Mouse (Mus musculus): ENCODE measurements around the gene Arid4b. TPM values are rescaled to one million over a fixed set of nuclear protein-coding genes. Genes with fewer than 3 reads are reported as not detected.
"Not testable (repeated sequence)": the region's sequence is repeated elsewhere in the genome, so short reads cannot be mapped to it uniquely, and the experiment has no call there.

Arid4b gene
- not detected in 2 replicates for polyA plus RNA-seq (2012; ENCODE audit: insufficient read depth, insufficient read length, low replicate concordance, missing spikeins)

- Histone ChIP-seq H3K4me1 (ENCODE audit: control insufficient read depth, insufficient read depth, low read length) (peaks cover 4% of the 10 kb centered on the region), H3K27ac (ENCODE audit: insufficient read depth, low read depth, low read length) (peak within 1 kb of the TSS; percentile 88), H3K4me3 (ENCODE audit: insufficient read depth, low read depth, low read length) (peak within 1 kb of the TSS; percentile 79)
- TF ChIP-seq CTCF (IDR thresholded peaks at IDR 0.05; ENCODE audit: insufficient read depth, low read depth, low read length) (no peak), POLR2A (IDR thresholded peaks at IDR 0.05; ENCODE audit: insufficient read depth, low read depth, low read length) (peak; percentile 96)
- WGBS = under 1% methylated on average over 63 of the region's 64 CpGs
Measured at GRCm38 (mm10) chr13:14063013-14063941, at the start of gene Arid4b, which contains the start of gene Ggps1. Arid4b (plus strand) TSS chr13:14063232. Ggps1 (minus strand) TSS chr13:14063488.

DNA sequence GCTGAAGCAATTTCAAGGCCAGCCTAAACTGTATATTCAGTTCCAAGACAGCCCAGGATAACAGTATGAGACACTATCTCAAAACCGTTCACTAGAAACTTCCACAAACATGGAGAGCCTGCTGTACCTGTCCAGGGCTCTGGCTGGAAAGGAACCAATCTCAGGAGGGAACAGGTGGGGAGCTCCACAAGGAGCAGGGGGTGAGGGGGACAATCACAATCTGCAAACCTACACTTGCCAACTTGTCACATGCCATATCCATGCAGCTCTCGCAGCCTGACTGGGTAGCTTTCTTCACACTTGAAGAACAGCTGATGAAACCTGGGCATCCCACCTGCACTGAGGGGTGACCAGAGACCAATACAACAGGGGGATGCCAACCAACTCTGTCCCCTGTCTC is 49.0 kb upstream of the Arid4b start:
- 0 out of 2 replicates have a peak, but pooled peaks cover 1% of the 10 kb centered on the region for H3K4me1 ChIP-seq (ENCODE audit: control insufficient read depth, insufficient read depth, low read length)
- H3K27ac ChIP-seq (ENCODE audit: insufficient read depth, low read depth, low read length) = no peak overlapping the region
- no peak overlapping the region for H3K4me3 ChIP-seq (ENCODE audit: insufficient read depth, low read depth, low read length)
- TF ChIP-seq CTCF (IDR thresholded peaks at IDR 0.05; ENCODE audit: insufficient read depth, low read depth, low read length) (no peak), POLR2A (IDR thresholded peaks at IDR 0.05; ENCODE audit: insufficient read depth, low read depth, low read length) (no peak)
- 95% methylated on average over 2 of the region's 2 CpGs for WGBS

GRCm38 (mm10) chr13:14014540-14014939 is 48.5 kb upstream of the Arid4b start:
- no peak overlapping the region for H3K4me3 ChIP-seq (ENCODE audit: insufficient read depth, low read depth, low read length)
- no peaks in the 10 kb centered on the region for H3K4me1 ChIP-seq (ENCODE audit: control insufficient read depth, insufficient read depth, low read length)
- 79% methylated on average over 4 of the region's 4 CpGs for WGBS
- TF ChIP-seq CTCF (IDR thresholded peaks at IDR 0.05; ENCODE audit: insufficient read depth, low read depth, low read length) (no peak), POLR2A (IDR thresholded peaks at IDR 0.05; ENCODE audit: insufficient read depth, low read depth, low read length) (no peak)
- no peak overlapping the region for H3K27ac ChIP-seq (ENCODE audit: insufficient read depth, low read depth, low read length)

GRCm38 (mm10) chr13:14015609-14016008 is 47.4 kb upstream of the Arid4b start:
- no peaks in the 10 kb centered on the region for H3K4me1 ChIP-seq (ENCODE audit: control insufficient read depth, insufficient read depth, low read length)
- TF ChIP-seq POLR2A (IDR thresholded peaks at IDR 0.05; ENCODE audit: insufficient read depth, low read depth, low read length) (no peak), CTCF (IDR thresholded peaks at IDR 0.05; ENCODE audit: insufficient read depth, low read depth, low read length) (no peak)
- no peak overlapping the region for H3K4me3 ChIP-seq (ENCODE audit: insufficient read depth, low read depth, low read length)
- 88% methylated on average over 6 of the region's 6 CpGs for WGBS
- H3K27ac ChIP-seq (ENCODE audit: insufficient read depth, low read depth, low read length) = no peak overlapping the region

- Histone ChIP-seq H3K4me1 (ENCODE audit: control insufficient read depth, insufficient read depth, low read length) (no peaks in the 10 kb centered on the region), H3K4me3 (ENCODE audit: insufficient read depth, low read depth, low read length) (no peak overlapping the region), H3K27ac (ENCODE audit: insufficient read depth, low read depth, low read length) (no peak overlapping the region)
- TF ChIP-seq POLR2A (IDR thresholded peaks at IDR 0.05; ENCODE audit: insufficient read depth, low read depth, low read length) (no peak), CTCF (IDR thresholded peaks at IDR 0.05; ENCODE audit: insufficient read depth, low read depth, low read length) (no peak)
Measured at GRCm38 (mm10) chr13:14018283-14018682, 44.7 kb upstream of the Arid4b start.

- Histone ChIP-seq H3K4me3 (ENCODE audit: insufficient read depth, low read depth, low read length) (no peak overlapping the region), H3K27ac (ENCODE audit: insufficient read depth, low read depth, low read length) (no peak overlapping the region), H3K4me1 (ENCODE audit: control insufficient read depth, insufficient read depth, low read length) (no peaks in the 10 kb centered on the region)
- 83% methylated on average over 3 of the region's 3 CpGs for WGBS
- TF ChIP-seq CTCF (IDR thresholded peaks at IDR 0.05; ENCODE audit: insufficient read depth, low read depth, low read length) = no peak
- TF ChIP-seq POLR2A (IDR thresholded peaks at IDR 0.05; ENCODE audit: insufficient read depth, low read depth, low read length) = no peak
Measured at GRCm38 (mm10) chr13:14018852-14019251, 44.2 kb upstream of the Arid4b start.

- H3K4me1 ChIP-seq (ENCODE audit: control insufficient read depth, insufficient read depth, low read length); H3K27ac ChIP-seq (ENCODE audit: insufficient read depth, low read depth, low read length); H3K4me3 ChIP-seq (ENCODE audit: insufficient read depth, low read depth, low read length): not testable (repeated sequence)
- WGBS = 91% methylated on average over 10 of the region's 12 CpGs
Measured at GRCm38 (mm10) chr13:14021417-14021816, 41.6 kb upstream of the Arid4b start.

DNA sequence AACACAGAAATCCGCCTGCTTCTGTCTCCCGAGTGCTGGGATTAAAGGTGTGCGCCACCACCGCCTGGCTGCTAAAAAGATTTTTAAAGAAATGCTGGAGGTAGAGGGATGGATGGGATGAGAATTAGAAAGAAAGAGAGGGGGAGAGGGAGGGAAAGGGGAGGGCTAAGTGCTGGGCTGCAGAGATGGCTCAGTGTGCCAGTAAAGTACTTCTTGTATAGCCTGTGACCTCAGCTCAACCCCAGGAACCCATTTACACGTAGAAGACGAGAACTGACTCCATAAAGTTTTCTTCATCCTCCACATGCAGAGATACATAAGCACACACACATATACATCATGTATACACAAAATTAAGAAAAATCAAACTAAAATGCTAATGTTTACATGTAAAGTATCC is 37.5 kb upstream of the Arid4b start:
- 93% methylated on average over 6 of the region's 6 CpGs for WGBS

GRCm38 (mm10) chr13:14026154-14026820 is 36.7 kb upstream of the Arid4b start:
- 98% methylated on average over 6 of the region's 6 CpGs for WGBS
- H3K4me3 ChIP-seq (ENCODE audit: insufficient read depth, low read depth, low read length) = no peak overlapping the region
- H3K4me1 ChIP-seq (ENCODE audit: control insufficient read depth, insufficient read depth, low read length) = no peaks in the 10 kb centered on the region
- H3K27ac ChIP-seq (ENCODE audit: insufficient read depth, low read depth, low read length) = no peak overlapping the region
- TF ChIP-seq CTCF (IDR thresholded peaks at IDR 0.05; ENCODE audit: insufficient read depth, low read depth, low read length) (no peak), POLR2A (IDR thresholded peaks at IDR 0.05; ENCODE audit: insufficient read depth, low read depth, low read length) (no peak)

More for the DNA sequence above, 37.5 kb upstream of the Arid4b start:
- Histone ChIP-seq H3K4me3 (ENCODE audit: insufficient read depth, low read depth, low read length) (no peak overlapping the region), H3K27ac (ENCODE audit: insufficient read depth, low read depth, low read length) (no peak overlapping the region), H3K4me1 (ENCODE audit: control insufficient read depth, insufficient read depth, low read length) (no peaks in the 10 kb centered on the region)
- TF ChIP-seq POLR2A (IDR thresholded peaks at IDR 0.05; ENCODE audit: insufficient read depth, low read depth, low read length) (no peak), CTCF (IDR thresholded peaks at IDR 0.05; ENCODE audit: insufficient read depth, low read depth, low read length) (no peak)

Measured in olfactory bulb, adult 2 months (tissue).